Mouse (Mus musculus) adrenal gland, adult 8-10 months (tissue): Measurements from ENCODE around the gene Gm4787. TPM values are rescaled to one million over a fixed set of nuclear protein-coding genes. Genes with fewer than 3 reads are reported as not detected.
"Not testable (repeated sequence)": the region's sequence is repeated elsewhere in the genome, so short reads cannot be mapped to it uniquely, and the experiment has no call there.

Experiments
- DNase-seq: peaks from one replicate; pipeline ENCODE4 v3.0.0; 2022
- total RNA-seq, 4 experiments: library from RNA; stranded (reverse); gene quantifications; 2 replicates each; pipeline ENCODE4 v1.2.4; 2022

Gm4787 gene
- 1 to 10 TPM; 1.1 to 6.0 (median 3.1) TPM for total RNA-seq

DNA sequence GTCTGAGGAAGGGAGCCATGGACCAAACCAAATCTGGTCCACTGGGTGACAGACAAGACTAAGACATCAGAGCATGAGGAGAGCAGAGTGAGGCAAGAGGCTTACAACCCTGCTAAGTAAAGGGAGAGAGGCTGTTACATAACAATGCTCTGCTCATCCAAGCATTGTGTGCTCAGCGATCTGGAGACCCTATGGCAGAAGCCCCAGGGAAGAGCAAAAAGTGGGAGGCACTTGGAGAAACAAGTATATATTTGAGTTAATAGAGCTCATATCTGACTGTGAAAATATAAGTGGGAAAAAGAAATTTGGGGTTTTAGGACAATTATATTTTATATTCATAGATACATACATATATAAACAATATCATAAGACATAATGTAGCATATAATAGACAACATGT, at the start of gene Gm4787:
Gm4787 (minus strand) TSS at position 101 of the 400 bp plus-strand sequence.
- DNase-seq: not testable (repeated sequence)

DNA sequence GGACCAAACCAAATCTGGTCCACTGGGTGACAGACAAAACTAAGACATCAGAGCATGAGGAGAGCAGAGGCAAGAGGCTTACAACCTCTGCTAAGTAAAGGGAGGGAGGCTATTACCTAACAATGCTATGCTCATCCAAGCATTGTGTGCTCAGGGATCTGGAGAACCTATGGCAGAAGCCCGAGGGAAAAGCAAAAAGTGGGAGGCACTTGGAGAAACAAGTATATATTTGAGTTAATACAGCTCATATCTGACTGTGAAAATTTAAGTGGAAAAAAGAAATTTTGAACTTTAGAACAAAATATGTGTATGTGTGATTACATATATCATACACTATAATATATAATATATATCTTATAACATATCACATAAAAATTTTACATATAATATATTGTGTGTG, 42.6 kb upstream of the Gm4787 start, which contains the start of gene Adam4:
Adam4 (minus strand) TSS at position 101 of the 400 bp plus-strand sequence.
- DNase-seq: no peak

DNA sequence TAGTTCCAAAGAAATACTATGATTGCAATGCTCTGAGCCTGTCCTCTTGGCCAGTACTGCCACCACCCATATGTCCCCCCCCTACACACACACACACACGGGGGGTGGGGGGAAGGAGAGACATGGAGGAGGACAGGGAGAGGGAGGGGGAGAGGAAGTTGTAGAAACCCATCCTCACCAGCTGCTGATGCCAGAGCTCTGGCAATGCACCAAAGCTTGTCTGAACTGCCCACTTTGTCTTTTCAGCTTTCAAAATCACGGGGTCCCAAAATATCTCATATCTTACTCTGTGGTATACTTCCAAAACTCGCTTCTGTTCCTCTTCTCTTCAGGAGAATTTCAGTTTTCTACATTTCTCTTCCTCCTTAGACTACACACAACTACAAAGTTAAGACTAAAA, 33.9 kb upstream of the Gm4787 start:
- DNase-seq: no peak

DNA sequence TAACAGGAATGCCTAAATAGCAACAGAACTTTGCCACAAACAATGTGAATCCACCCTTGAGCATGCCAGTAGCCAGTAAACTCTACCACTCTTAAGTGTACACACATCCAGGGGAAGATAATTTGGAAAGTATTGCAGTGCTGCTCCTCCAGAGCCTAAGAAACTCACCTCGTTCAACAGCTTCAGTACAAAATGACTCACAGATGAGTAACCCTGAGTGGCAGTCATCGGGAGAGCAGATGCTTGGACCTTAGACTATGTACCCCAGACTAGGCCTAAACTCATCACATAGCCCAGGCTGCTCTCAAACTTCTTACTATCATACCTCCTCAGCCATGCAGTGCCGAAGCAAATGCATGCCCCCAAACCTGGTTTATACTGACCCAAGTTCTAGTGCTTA, 29.7 kb upstream of the Gm4787 start:
- DNase-seq: no peak

DNA sequence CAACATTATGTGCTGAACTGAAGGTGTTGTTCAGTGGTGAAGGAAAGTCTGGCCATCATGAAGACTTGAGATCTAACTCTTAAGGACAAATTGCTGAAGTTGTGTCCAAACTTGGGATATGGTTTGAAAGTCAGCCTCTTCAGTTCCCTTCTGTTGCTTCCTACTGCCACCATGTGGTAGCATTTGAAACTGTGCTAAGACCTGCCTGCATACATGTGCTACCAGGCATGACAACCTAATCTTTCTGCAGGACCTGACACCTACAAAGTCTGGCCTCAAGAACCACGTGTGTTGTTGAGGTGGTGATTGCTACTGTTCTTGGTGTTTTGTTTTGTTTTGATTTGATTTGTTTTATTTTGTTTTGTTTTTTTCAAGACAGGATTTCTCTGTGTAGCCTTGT, 22.9 kb upstream of the Gm4787 start:
- DNase-seq: peak; percentile 26

DNA sequence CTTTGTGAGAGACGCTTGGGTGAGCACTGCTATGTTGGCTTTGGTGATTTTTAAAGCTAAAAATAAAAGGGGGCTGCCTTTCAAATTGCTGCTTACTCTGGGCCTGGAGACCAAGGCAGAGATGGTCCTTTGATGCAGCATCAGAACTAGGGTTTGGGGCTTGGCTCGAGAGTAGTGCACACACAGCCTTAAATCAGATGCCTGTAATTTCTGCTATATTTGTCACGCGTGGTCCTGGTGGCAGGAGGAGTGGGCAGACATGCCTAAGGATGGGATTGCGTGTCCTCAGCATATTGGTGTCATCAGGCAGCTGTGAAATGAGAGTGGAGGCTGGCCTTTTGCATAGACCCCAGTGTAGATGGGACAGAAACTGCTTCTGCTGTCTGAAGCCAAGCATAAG, 45.4 kb downstream of the Gm4787 start:
- no peak for DNase-seq

DNA sequence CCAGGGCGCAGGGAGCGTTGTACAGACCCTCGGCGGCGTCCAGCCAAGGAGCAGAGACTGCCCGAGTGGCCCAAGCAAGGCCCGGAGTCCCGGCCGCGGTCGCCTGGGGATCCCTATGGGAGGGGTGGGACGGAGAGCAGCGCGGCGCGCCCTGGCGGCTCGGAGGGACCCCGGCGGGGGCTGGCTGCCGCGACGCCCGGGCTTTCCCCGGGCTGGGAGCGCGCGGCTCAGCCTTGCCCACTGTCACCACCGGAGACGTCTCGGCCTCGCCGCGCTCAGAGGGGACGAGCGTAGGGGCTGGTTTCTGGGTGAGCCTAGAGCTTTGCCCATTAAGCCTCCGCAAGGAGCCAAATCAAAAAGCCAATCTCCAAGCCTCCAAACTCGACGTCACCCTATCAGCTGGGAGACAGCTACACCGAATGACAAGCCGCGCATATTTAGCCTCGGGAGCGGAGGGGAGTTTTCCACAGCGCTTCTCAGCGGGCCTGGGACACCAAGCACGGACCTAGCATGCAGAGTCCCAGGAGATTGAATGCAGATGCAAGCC, 46.3 kb downstream of the Gm4787 start, which contains the start of gene Slc8a3:
Slc8a3 (minus strand) TSS at position 306 of the 547 bp plus-strand sequence.
- DNase-seq: peak; percentile 7

DNA sequence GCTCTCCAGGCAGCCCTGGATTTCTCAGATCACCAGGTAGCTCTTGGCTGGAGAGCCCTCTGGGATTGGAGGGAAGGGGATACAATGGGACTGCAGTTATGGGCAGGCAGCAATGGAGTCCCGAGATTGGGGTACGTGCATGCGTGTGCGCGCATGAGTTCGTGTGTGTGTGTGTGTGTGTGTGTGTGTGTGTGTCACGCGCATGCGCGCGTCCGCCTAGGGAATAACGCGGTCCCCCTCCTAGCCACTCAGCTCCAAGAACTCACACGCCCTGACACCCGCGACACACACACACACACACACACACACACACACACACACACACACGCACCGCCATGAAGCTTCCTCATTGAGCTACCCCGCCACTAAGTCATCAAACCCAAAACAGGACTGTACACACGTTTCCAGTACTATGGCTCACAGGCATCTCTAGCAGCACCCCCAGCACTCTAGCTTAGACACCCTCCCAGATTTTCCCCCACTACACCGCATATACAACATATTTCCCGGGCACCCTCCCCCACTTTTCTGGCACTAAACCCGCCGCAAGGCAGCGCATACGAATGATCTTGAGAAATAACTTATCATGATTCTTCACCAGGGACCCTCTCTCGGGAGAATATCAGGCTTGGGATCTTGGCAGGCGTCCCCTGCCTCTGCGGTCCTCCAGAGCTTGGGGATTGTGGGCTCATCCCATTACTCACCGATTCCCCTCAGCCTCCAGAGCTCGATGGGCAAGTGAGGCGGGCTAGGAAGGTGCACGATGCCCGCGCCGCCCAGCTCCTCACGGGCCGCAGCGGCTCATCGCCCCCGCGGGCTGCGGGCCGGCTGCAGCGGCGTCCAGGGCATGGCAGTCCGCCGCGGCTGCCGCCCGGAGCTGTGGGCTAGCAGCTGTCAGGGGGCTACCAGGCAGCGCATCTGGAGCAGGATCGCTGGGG, 47.1 kb downstream of the Gm4787 start:
- peak; percentile 5 for DNase-seq

DNA sequence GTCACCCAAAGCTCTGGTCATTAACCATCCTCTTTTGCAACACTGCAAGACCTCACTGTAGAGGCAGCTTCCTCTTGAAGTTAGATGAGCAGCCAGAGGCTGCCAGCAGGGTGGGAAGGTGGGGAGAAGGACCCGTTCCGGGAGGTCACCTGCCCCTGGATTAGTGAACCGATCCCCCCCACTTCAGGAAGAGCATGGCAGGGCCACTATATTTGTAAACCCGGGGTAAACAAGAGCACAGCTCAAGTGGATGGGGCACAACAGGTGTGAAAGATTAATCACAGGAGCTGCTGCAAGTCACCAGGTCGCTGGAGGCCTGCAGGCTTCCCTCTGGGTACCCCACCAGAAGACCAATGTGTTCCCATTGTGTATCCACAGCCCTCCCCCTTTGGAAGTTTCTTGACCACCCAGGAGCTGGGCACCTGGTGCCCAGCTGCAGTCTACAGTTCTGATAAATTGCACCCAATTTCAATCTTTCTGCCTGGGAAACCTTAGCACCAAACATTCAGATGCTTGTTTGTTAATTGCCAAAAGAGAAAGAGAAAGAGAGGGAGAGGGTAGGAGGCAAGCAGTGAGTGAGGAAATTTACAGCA, 48.1 kb downstream of the Gm4787 start:
- DNase-seq: no peak

Other genes with a start within 250 kb of the Gm4787 start
- gene Slc8a3, start 46.3 kb downstream of the Gm4787 start, total RNA-seq: 1 to 10 TPM; 1.1 to 2.2 (median 1.9) TPM
- 1 to 10 TPM; 1.8 to 6.3 (median 2.9) TPM for gene Adam4, start 42.5 kb upstream of the Gm4787 start, total RNA-seq
- gene Cox16, start 105.7 kb upstream of the Gm4787 start, total RNA-seq: 100 to 1,000 TPM in 1 of 4 experiments, 10 to 100 TPM in 3; 77.2 to 106 (median 91.9) TPM
- gene Gm20498, start 153.4 kb upstream of the Gm4787 start, total RNA-seq: 10 to 100 TPM; 35.1 to 44.2 (median 39.5) TPM
- 10 to 100 TPM; 29.3 to 38.4 (median 35.3) TPM for gene Synj2bp, start 153.4 kb upstream of the Gm4787 start, total RNA-seq
- under 1 TPM in 2 of 4 experiments, not detected in 2; 0.09 to 0.43 TPM for gene Adam21, start 189.0 kb upstream of the Gm4787 start, total RNA-seq
- gene Med6, start 215.5 kb upstream of the Gm4787 start, total RNA-seq: 10 to 100 TPM; 22.6 to 36.4 (median 30.0) TPM